Mouse (Mus musculus) gastrocnemius, adult 8-10 months (tissue): ENCODE data around the gene Sypl. TPM values are rescaled to one million over a fixed set of nuclear protein-coding genes. Genes with fewer than 3 reads are reported as not detected.

Source experiments
- DNase-seq, 2 experiments: peaks; one replicate each; pipeline ENCODE4 v3.0.0; 2022; ENCODE audit warnings: low spot score in 2 of 2
- total RNA-seq, 4 experiments: library from RNA; stranded (reverse); gene quantifications; 2 replicates each; pipeline ENCODE4 v1.2.4; 2022

Gene Sypl
- 100 to 1,000 TPM; 183 to 225 (median 208) TPM for total RNA-seq

GRCm38 (mm10) chr12:32953596-32954215 is at the start of gene Sypl:
Sypl (plus strand) TSS chr12:32953891.
- DNase-seq = peak; percentile 95 to 98

- DNase-seq = no peak
These were observed 44.0 kb upstream of the Sypl start for GRCm38 (mm10) chr12:32909686-32910085.

GRCm38 (mm10) chr12:32910092-32910491 is 43.6 kb upstream of the Sypl start:
- DNase-seq = no peak

GRCm38 (mm10) chr12:32910560-32911194 is 43.0 kb upstream of the Sypl start:
- DNase-seq = no peak

GRCm38 (mm10) chr12:32911569-32911968 is 42.1 kb upstream of the Sypl start:
- DNase-seq = no peak

- no peak for DNase-seq
These were observed 40.9 kb upstream of the Sypl start for GRCm38 (mm10) chr12:32912772-32913171.

- DNase-seq = no peak
These were observed 35.0 kb upstream of the Sypl start for GRCm38 (mm10) chr12:32918683-32919082.

- peak; percentile 51 to 52 for DNase-seq
These were observed 34.6 kb upstream of the Sypl start for GRCm38 (mm10) chr12:32919091-32919490.

- DNase-seq = no peak
These were observed 34.2 kb upstream of the Sypl start for GRCm38 (mm10) chr12:32919527-32919926.

GRCm38 (mm10) chr12:32920185-32920788 is 33.4 kb upstream of the Sypl start:
- DNase-seq = peak; percentile 69 to 72

- no peak for DNase-seq
These were observed 32.6 kb upstream of the Sypl start for GRCm38 (mm10) chr12:32921071-32921470.

- no peak for DNase-seq
These were observed 32.1 kb upstream of the Sypl start for GRCm38 (mm10) chr12:32921532-32922131.

GRCm38 (mm10) chr12:32924245-32924644 is 29.4 kb upstream of the Sypl start:
- DNase-seq = no peak

- DNase-seq = peak; percentile 60 to 70
These were observed 27.1 kb upstream of the Sypl start for GRCm38 (mm10) chr12:32926331-32927172.

GRCm38 (mm10) chr12:32927231-32927835 is 26.4 kb upstream of the Sypl start:
- DNase-seq = peak in 1 of 2 experiments; percentile 13

- DNase-seq = no peak
These were observed 25.5 kb upstream of the Sypl start for GRCm38 (mm10) chr12:32928180-32928579.

- peak in 1 of 2 experiments; percentile 44 for DNase-seq
These were observed 23.7 kb upstream of the Sypl start for GRCm38 (mm10) chr12:32929831-32930513.

GRCm38 (mm10) chr12:32930566-32930965 is 23.1 kb upstream of the Sypl start:
- no peak for DNase-seq

GRCm38 (mm10) chr12:32936246-32936946 is 17.3 kb upstream of the Sypl start:
- DNase-seq = no peak

- DNase-seq = no peak
These were observed 12.6 kb upstream of the Sypl start for GRCm38 (mm10) chr12:32941141-32941540.
